Comparison of ENCODE assay signal across 14 mouse cellular contexts in the genomic region with DNA sequence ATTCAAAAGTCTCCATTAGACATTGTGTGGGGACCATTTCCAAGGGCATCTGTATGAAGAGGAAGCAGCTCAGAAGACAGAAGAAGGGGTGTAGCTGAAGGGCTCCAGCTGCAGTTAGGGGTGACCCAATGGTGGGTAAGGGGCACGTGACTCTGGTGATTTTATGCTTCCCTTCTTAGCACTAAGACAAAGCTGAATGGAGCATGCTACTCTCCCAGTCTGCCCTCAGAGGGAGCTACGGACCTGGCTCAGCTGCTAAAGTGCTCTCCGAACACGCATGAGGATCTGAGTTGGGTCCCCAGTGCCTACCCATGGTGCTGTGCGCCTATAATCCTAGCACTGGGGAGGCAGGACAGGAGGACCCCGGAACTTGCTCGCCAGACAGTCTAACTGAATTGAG. TPM values are rescaled to one million over a fixed set of nuclear protein-coding genes. Genes with fewer than 3 reads are reported as not detected.
DNase-seq lines count a peak whose midpoint lies in the region; ATAC-seq lines count a peak whose summit lies in the region.
"Had no signal": no experiment of that assay in that cellular context is flagged by ENCODE, and none has a peak within 500 bp of the region (broad histone marks: within the 10 kb centered on the region; RNA-seq: fewer than 3 reads in every experiment).

No protein-coding gene starts in this region.

- no peaks in the 10 kb centered on the region for H3K9me3 ChIP-seq in heart, embryonic 10.5 days
- H3K9me3 ChIP-seq in midbrain, embryonic 13.5 days: no peaks in the 10 kb centered on the region; the same call in 1 of the 2 replicates
- no peaks in the 10 kb centered on the region for H3K9me3 ChIP-seq in midbrain, embryonic 11.5 days (ENCODE audit: control insufficient read depth, low read length)
- no peaks in the 10 kb centered on the region for H3K9me3 ChIP-seq in hindbrain, embryonic 15.5 days
- H3K9me3 ChIP-seq: intestine, embryonic 15.5 days had no signal

- no peak overlapping the region for H3K4me2 ChIP-seq in midbrain, embryonic 13.5 days (replicated peaks)
- no peak overlapping the region for H3K4me2 ChIP-seq in midbrain, embryonic 11.5 days
- no peak overlapping the region for H3K4me2 ChIP-seq in hindbrain, embryonic 15.5 days
- H3K4me2 ChIP-seq: intestine, embryonic 15.5 days had no signal

- WGBS in heart, embryonic 10.5 days: 57% methylated on average over 7 of the region's 7 CpGs
- 52% methylated on average over 7 of the region's 7 CpGs for WGBS in midbrain, embryonic 13.5 days
- WGBS in midbrain, embryonic 11.5 days: 49% methylated on average over 7 of the region's 7 CpGs
- 50% methylated on average over 7 of the region's 7 CpGs for WGBS in hindbrain, embryonic 15.5 days

- H3K27ac ChIP-seq in heart, embryonic 10.5 days: no peak overlapping the region
- H3K27ac ChIP-seq in midbrain, embryonic 13.5 days: no peak overlapping the region
- H3K27ac ChIP-seq in midbrain, embryonic 11.5 days (ENCODE audit: low read depth, low read length): no peak overlapping the region
- H3K27ac ChIP-seq in hindbrain, embryonic 15.5 days (replicated peaks): 0 out of 2 replicates have a peak overlapping the region, but pooled peaks have one; percentile 14
- H3K27ac ChIP-seq: intestine, embryonic 15.5 days had no signal

- no peak overlapping the region for H3K9ac ChIP-seq in midbrain, embryonic 13.5 days (replicated peaks)
- H3K9ac ChIP-seq in midbrain, embryonic 11.5 days (ENCODE audit: low read length): no peak overlapping the region
- no peak overlapping the region for H3K9ac ChIP-seq in hindbrain, embryonic 15.5 days
- H3K9ac ChIP-seq: intestine, embryonic 15.5 days had no signal

- peak; percentile 9; the same call in 1 of the 2 replicates for ATAC-seq in midbrain, embryonic 13.5 days
- ATAC-seq in midbrain, embryonic 11.5 days (ENCODE audit: low FRiP score): no peak
- ATAC-seq in hindbrain, embryonic 15.5 days (ENCODE audit: low FRiP score, low read depth): 0 out of 2 replicates have a peak, but pooled peaks have one; percentile 12
- ATAC-seq: intestine, embryonic 15.5 days; Patski had no signal

- peaks cover 35% of the 10 kb centered on the region for H3K27me3 ChIP-seq in heart, embryonic 10.5 days (ENCODE audit: insufficient read depth, poor library complexity, severe bottlenecking)
- H3K27me3 ChIP-seq in midbrain, embryonic 13.5 days: peaks cover 12% of the 10 kb centered on the region; the same call in 1 of the 2 replicates
- no peaks in the 10 kb centered on the region for H3K27me3 ChIP-seq in midbrain, embryonic 11.5 days (ENCODE audit: control insufficient read depth, insufficient read depth, low read length)
- no peaks in the 10 kb centered on the region for H3K27me3 ChIP-seq in hindbrain, embryonic 15.5 days
- H3K27me3 ChIP-seq: intestine, embryonic 15.5 days had no signal

- DNase-seq in heart, embryonic 10.5 days (ENCODE audit: low spot score): peak; percentile 57
- DNase-seq in heart, postnatal 4 days: no peak
- no peak for DNase-seq in midbrain, embryonic 11.5 days (ENCODE audit: low spot score, missing footprints)
- no peak for DNase-seq in thymus, postnatal 0 days (ENCODE audit: low spot score)
- no peak for DNase-seq in spleen, postnatal 36 days (ENCODE audit: low spot score in 2 of 2)
- DNase-seq: adrenal gland, adult 2 months; kidney, postnatal 4 days; lung, adult 18-20 months; thymus, adult 2 months had no signal

- H3K36me3 ChIP-seq in heart, embryonic 10.5 days: no peaks in the 10 kb centered on the region
- no peaks in the 10 kb centered on the region for H3K36me3 ChIP-seq in midbrain, embryonic 13.5 days
- no peaks in the 10 kb centered on the region for H3K36me3 ChIP-seq in midbrain, embryonic 11.5 days (ENCODE audit: control insufficient read depth, insufficient read depth, low read length)
- H3K36me3 ChIP-seq in hindbrain, embryonic 15.5 days: no peaks in the 10 kb centered on the region
- H3K36me3 ChIP-seq: intestine, embryonic 15.5 days had no signal

- H3K4me1 ChIP-seq in heart, embryonic 10.5 days: 0 out of 2 replicates have a peak, but pooled peaks cover 8% of the 10 kb centered on the region
- 0 out of 2 replicates have a peak, but pooled peaks cover 7% of the 10 kb centered on the region for H3K4me1 ChIP-seq in midbrain, embryonic 13.5 days (replicated peaks)
- no peaks in the 10 kb centered on the region for H3K4me1 ChIP-seq in midbrain, embryonic 11.5 days (ENCODE audit: control insufficient read depth, insufficient read depth, low read length)
- H3K4me1 ChIP-seq in hindbrain, embryonic 15.5 days (replicated peaks): 0 out of 2 replicates have a peak, but pooled peaks cover 4% of the 10 kb centered on the region

- no peak overlapping the region for H3K4me3 ChIP-seq in heart, embryonic 10.5 days
- H3K4me3 ChIP-seq in midbrain, embryonic 13.5 days (replicated peaks): no peak overlapping the region
- H3K4me3 ChIP-seq in midbrain, embryonic 11.5 days (ENCODE audit: low read depth, low read length): no peak overlapping the region
- no peak overlapping the region for H3K4me3 ChIP-seq in hindbrain, embryonic 15.5 days
- H3K4me3 ChIP-seq: intestine, embryonic 15.5 days; myocyte had no signal

RNA-seq across cellular contexts. Expression of a gene that starts 52.0 kb away (rescaled TPM):
- 15.2 and 20.3 TPM in 2 replicates for polyA plus RNA-seq in heart, embryonic 10.5 days (2016; fragmentation: Nextera tagmentation; extraction: Ambion mirVana)
- 10 to 100 TPM; 64.9 to 66.8 TPM for total RNA-seq in heart, postnatal 4 days (2021)
- 26.4 and 26.6 TPM in 2 replicates for polyA plus RNA-seq in midbrain, embryonic 13.5 days (2015; fragmentation: Nextera tagmentation; extraction: Ambion mirVana)
- polyA plus RNA-seq in midbrain, embryonic 11.5 days (2014; fragmentation: Nextera tagmentation; extraction: Ambion mirVana): 40.0 TPM in 2 replicates
- 15.1 TPM in 2 replicates for polyA plus RNA-seq in hindbrain, embryonic 15.5 days (2015; fragmentation: Nextera tagmentation; extraction: Ambion mirVana)
- 18.2 and 22.6 TPM in 2 replicates for polyA plus RNA-seq in thymus, postnatal 0 days (2015; fragmentation: Nextera tagmentation; extraction: Ambion mirVana)
